Mouse (Mus musculus) CD4-positive, CD25-positive, alpha-beta regulatory T cell, adult 4 months (primary cell): ENCODE results near the gene Lin7a. TPM values are rescaled to one million over a fixed set of nuclear protein-coding genes. Genes with fewer than 3 reads are reported as not detected.

Experiments used
- ATAC-seq: one replicate; pipeline ENCODE4 v1.8.0; 2017
- polyA plus RNA-seq, 2 experiments: library from polyadenylated mRNA; unstranded; fragments of 100-300 nt; shearing (Covaris generic); gene quantifications; one replicate each; pipeline ENCODE4 v1.2.1; 2017

The Lin7a gene
- polyA plus RNA-seq = not detected

DNA sequence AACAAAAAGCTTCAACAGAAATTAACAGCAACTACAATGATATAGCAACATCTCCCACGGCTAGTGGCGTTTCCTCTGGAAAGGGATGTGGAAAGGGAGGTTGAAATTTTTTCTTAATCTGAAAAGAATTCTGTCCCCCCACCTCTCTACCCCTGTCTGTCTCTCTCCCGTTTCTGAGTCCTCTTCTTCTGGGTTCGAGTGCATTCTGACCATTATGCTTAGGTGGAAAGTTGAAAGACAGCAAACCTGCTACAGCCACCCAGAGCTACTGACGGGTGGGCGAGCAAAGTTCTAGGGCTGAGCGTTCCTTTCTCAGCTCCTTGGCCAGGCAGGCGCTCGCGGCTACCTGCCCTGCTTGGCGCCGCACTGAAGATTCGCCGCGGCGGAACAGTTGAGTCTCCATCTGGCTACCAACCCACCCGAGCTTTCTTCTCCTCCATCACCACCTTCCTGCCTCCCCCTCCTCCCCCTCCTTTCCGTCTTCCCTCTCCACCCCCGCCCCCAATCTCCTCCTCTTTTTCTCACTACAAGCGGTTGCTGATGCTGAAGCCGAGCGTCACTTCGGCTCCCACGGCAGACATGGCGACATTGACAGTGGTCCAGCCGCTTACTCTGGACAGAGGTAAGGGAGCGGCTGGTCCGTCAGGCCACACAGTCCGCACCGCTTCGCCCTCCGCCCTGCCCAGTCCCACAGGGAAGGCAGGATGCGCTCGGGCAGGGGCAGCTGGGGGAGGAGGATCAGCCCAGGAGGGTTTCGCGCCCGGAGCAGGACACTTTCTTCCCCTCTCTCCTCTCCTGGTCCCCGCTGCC lies at the start of gene Lin7a:
Gene Lin7a (plus strand): TSS at position 366 of the 810 bp plus-strand sequence.
- no peak for ATAC-seq

DNA sequence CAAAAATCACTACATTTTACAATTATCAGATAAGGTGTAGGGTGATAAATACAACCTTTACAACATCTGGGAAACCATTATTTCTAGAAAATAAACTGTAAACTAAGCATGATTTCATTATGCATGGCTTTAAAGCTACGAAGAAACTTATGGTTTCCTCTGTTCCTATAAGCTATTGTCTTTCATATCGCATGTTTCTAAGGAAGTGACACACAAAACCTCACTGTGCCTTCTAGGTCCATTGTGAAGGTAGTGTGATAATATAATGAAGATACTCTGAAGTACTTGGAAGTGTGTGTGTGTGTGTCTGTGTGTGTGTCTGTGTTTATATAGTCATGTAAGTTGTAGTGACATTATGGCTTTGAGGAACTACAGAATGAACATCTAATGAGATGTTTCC lies 49.8 kb upstream of the Lin7a start:
- ATAC-seq = no peak

DNA sequence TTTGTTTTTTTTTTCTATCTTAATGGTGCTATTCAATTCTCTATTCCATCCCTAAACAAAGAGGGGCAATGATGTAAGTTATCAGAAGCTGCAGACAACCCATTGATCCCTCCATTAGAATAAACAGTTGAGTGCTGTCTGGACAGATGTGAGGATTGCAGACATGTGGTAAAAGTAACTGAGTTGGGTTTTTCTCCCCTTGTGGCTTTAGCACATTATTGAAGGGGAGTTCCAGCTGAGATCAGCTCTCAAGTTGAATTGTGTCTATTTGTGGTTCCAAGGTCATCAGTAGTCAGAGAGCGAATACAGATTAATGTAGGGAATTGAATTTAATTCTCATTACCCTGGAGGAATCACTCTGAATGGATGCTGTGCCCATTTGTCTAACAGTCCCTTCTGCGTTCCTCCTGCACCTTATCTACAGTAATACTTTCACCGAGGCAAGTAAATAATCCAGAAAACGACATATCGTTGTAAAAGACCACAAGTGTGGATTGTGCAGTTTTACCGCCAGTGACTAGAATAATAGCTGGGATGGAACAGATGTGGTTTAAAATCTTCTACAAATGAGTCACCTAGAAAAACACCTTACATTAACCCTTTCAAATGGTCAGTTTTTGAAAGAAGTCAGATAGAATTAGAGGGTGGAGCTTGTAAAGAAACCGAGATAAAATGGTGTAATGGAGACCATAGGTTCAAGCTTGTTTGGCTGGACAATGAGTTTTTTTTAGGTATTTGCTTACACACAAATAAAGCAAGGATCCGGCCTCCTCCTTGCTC lies 48.9 kb upstream of the Lin7a start:
- ATAC-seq = no peak

DNA sequence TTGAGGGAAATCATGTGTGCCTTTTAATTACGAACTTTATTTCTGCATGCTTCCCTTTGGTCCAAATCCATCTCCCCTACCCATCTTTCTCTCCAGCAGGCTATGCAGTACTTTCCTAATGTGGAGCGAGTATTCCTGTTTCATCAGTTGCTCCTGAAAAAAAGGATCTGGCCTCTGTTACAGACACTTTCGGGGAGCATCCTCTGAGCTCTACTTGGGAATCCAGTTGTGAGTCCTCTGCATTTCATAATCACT lies 48.4 kb upstream of the Lin7a start:
- ATAC-seq = no peak

DNA sequence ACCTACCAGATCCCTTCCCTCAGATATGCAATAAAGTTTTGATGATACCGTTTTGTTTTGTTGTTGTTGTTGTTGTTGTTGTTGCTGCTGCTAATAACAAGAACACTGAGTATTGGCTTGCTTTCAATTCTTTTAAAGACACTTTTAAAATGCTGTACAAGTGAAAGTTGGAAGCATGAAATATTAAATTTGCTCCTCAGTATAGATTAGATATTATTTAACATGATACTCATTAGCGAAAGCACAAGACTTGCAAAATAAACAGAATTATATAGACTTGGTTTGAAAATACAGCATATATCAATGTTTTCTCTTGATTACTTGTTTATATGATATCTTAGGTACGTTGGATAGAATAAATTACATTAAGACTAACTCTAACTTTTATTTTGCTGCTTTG lies 47.7 kb upstream of the Lin7a start:
- no peak for ATAC-seq

DNA sequence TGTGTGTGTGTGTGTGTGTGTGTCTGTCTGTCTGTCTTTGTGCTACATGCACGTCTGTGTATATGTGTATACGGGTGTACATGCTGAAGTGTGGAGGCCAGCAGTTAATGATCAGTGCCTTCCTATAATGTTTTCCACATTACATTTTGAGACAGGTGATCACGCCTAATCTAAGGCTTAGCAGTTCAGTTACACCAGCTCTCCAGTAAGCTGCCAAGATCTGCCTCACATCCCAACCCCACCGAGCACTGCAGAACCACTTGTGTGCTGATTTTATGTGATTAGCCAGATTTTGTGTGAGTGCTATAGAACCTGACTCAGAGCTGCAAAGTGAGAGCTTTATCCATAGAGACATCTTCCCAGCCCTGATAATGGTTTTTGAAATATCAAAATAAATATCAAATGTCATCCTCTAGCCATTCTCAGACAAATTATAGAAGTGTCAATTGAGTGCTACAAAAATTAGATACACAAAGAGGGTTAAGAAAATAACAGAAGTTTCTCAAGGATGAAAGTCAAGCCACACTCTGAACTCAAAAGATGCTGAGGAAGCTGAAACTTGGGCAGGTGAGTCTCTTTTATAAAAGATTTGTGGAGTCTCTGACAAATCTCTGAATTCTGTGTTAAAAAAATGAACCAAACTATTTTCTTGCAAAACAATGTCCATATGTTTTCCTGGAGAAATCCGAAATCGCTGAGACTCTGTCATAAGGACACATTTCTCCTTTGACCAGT lies 46.7 kb upstream of the Lin7a start:
- ATAC-seq = no peak

DNA sequence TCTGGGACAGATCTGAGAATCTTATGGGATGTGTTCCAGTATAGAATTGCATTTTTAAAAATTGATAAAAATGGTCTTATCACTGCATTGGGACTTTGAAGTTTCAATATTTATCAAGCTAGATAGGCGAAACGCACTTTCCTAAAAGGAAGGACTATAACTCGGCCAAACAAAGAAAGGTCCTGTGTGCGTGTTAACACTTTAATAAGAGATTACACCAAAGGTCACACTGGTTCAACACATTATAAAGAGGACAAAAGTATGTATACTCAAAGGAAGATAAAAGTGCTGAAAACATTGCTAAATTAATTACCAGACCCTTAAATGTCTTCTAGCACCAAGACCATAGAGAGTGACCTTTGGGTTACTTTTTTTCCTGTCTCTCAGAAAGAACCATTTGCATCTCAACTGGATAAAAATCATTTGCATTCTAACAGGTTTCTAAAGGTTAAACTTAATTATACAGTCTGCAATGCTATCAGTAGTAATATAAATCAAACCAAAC lies 46.1 kb upstream of the Lin7a start:
- ATAC-seq = no peak

DNA sequence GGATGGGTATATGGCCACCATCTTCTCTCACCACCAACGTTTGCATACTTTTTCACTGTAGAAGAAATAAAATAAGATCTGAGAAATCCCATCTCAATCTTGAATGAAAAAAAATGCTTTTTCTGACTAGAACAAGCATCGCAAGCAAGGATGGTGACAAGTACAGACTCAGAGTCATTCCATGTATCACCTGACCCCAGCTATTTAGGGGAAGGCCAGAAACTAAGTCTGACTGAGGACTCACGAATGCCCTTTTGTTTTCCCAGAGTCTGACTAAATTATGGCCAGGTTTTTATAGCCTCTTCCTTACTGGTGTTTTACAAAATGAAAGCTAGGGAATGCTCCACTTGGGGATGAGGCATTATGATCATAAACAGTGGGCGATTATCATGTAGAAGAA lies 45.6 kb upstream of the Lin7a start:
- no peak for ATAC-seq

DNA sequence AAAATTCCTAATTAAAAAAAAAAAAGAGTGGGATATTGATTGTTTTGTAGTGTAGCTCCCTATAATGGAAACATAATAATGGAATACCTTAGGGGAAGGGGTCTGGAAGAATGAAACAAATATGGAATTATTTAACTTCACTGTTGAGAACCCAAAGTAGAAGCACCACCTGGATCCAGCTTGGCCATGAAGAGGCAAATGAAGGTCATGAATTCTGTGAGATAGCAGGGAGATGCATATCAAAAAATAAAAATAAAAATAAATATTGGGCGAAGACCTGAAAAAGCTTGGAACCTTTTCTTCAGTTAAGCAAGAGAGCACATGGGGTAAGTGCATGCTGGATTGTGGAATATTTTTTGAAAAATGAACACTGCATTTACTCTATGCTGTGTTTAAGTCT lies 43.6 kb upstream of the Lin7a start:
- no peak for ATAC-seq

DNA sequence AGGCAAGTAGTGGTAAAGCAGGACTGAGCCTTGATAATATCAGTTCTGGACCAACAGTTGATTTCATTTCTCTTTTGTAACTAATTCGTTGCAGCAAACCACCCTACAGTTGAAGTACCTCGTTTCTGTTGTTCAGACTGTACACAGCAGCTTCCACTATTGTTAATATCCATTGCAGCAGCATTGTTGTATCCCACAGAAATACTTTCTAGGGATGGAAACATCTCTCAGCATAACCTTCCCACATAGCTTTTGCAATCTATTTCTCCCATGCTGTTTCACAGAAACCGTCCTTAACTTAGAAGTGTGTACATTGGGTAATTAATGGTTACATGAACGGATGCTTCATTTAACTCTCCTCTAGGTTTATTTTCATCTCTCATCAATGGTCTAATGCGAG lies 42.7 kb upstream of the Lin7a start:
- ATAC-seq = no peak

DNA sequence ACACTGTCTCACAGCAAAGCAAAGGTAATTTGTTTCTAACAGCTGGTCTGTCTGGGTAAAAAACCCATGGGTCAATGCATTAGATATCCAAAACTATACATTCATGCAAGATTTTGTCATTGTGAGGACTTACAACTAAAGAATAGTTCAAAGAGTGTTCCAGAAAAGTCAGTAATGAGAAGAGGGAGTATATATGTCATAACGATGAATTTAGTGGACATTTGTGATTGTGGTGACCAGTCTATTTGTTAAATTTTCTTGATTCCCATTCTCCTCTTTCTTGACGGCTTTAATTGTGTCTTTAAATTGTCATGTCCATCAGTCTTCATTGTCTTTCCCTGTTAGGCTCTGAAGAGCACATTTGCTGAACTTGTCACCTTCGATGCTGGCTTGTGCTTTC lies 42.1 kb upstream of the Lin7a start:
- ATAC-seq = no peak

DNA sequence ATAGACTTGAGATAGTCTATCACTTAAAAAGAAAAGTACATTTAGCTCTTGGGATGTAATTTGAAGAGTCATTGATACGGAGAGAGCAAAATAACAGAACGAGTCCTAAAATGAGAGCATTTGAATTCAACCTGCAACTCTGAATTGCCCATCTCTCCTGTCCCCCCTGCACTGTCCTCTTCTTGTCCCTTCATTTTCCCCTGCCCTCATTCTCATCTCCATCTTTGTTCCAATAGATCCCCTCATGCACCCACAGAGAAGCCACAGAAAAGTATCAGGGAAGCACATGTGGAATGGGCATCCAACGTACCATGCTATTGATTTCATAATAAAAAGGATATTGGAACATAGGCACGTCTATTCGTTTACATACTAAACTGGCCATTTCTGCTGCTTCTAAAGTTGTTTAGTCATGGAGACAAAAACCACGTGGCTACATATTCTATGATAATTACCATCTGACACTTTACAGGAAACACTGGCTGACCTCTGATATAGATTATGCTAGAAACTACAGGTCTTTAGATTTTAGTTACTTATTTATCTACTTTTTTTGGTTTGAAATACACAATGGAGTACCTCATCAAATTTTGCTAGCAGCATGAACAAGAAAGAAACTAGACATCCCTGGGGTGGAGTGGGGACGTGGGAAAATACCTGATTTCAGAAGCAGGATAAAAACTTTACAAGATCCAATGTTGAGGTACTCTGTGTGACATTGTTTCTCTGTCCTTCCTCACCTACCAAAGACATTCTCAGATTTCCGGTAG lies 41.2 kb upstream of the Lin7a start:
- ATAC-seq = no peak

DNA sequence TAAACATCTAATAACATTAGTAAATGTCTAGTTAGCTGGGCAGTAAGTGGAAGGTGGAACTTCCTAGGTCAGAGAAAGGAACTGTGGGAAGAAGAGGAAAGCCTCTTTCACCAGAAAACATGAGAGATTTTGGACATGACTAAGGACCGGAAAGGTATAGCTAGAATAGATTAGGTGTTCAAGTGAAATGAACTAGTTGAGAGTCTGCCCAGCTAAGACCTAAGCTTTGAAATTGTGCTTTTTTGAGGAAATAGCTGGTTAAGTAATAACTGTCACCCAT lies 40.7 kb upstream of the Lin7a start:
- no peak for ATAC-seq

DNA sequence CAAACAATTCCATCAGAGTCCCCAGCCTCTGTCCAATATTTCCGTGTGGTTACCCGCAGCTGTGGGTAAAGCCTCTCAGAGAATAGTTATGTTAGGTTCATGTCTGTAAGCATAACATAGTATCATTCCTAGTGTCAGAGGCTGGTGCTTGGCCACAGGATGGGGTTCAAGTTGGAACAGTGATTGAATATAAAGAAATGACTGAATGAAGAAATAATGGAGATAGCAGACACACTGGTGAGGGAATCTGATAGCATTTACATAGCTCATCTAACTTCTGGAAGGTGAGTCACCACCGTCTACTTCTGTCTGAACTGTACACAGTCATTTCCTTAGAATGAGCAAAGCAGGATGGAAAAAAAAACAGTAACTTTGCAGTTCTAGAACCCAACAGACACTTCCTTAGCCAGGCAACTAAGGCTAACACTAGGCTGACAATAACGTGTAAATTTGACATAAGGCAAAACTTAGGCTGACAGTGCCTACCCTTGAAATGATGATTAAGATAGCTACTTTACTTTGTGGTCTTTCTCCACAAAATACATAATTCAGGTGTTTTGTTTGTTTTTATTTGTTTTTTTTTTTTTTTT lies 40.0 kb upstream of the Lin7a start:
- no peak for ATAC-seq

DNA sequence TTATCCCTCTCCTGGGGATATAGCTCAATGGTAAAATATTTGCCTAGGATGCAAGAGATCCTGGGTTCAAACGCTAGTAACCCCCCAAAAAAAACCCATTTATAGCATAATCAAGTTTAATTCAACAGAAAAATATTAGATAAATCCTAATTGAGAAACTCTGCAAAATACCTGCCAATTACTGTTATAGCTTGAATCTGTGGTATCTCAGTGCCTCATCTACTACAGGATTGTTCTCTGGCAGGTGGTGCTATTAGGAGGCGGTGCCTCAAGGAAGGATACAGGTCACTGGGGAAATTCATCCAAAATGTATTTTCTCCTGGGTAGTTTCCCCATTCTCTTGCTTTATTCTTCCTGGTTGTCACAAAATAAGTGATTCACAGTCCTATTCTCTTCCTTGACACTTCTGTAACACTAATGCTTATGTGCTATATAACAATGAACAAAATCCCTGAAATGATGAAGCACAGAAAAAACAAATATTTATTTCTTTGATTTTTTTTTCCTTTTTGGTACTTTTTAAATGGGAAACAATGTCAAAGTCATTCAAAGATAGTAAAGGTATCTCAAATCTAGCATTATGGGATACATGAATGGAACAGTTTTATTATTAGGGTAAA lies 38.9 kb upstream of the Lin7a start:
- ATAC-seq = no peak

DNA sequence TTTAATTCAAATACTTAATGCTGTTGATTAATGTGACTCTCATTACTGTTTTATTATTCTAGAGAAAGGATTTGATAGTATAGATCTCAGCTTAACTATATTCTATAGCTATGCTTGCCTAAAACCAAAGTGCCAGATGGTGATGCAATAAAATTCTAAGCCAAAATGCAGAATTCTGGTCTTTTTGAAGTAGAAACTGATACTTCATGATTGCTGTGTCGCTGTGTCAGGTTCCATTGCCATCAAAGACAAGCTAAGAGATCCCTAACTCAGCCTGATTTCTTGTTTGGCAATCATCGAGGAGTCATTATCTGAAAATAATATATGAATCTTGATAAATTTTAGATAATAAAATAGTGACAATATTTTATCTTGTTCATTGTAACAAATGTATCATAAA lies 38.3 kb upstream of the Lin7a start:
- no peak for ATAC-seq

DNA sequence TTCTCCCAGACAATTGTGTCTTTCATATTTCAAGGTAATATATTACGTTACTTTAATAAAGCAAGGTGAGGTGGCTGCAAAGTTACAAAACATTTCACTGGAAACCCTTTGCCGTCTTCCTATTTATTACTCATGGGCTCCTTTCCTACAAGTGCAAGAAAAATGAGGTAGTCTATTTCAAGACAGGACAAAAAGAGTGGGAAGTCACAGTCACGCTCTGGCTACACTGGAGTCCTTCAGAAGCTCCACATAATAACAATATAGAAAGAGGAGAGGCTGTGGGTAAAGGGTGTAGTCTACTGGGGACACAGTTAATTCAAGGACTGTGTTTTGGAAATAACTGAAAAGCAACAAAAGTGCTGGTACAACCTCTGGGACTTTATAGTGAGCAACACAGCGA lies 37.7 kb upstream of the Lin7a start:
- no peak for ATAC-seq

DNA sequence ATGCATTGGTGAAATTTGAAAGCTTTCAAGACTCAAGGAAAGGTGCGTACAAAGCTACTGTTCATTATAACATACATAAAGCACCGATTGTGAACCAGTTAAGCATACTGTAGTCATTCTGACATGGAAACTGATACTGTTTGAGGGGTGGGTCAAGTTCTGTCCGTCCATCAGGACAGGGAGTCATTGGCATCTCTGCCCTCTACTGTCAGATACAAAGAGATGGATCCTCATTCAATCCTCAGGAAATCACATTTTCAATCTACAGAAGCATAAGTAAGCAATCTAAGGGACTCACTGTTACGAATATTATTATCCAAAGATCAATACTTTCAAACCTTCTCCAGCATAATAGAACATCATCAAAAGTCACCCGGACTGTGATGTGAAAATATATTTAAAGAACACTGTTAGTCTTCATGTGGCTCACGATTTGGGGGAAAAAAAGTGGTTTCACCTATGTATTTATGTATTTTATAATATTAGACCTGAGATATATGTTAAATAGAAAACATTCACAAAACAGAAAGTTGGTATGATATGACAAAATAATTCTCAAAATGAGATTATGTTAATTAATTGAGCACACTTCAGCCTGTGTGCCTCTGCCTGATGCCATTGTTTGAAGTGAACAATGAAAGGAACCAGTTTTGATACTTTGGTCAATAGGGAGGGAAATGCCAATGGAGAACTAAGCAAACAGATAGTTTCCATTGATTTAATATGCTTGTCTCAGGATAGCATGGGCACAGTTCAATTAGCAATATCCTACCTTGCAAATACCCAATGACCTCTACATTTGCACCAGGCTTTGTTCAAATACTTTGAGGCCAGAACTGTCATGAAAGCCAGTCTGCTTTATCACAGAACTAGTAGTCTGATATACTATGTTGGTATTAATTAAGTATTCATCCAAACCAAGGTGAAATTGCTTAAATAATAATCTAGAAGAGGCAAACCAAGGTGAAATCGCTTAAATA lies 36.8 kb upstream of the Lin7a start:
- no peak for ATAC-seq

DNA sequence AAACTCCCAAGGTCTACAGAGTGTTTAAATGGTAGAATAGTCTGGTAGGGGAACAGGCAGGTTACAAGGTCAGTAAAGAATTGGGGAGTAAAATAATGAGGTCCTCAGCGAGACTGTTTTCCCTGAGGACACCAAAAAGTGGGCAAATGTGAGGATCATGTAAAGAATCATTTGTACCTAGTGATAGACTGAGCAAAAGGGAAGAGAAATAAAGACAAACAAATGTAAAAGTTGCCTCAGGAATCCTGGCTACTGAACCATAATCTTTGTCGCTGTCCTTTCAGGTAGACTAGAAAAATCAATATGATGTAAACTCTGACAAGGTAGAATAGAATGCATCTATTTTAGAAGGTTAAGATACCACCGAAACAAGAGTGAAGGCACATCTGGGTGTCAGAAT lies 36.0 kb upstream of the Lin7a start:
- no peak for ATAC-seq

DNA sequence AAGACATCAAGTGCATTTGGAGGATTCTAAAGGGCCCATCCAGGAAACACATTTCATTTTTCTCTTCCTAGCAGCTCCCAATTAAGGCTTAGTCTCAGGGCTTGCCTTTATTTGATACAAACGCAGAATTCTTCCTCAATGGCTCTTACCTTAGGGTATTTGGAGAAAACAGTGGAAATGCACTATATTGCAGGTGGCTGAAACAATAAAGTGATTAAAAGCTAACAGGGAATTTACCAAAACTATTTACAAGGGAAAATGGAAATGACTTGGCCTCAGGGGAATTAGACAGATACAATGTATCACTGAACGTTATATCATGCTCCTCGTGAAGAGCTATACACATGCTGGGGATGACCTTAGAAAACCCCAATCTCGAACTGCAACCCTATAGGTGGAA lies 35.3 kb upstream of the Lin7a start:
- ATAC-seq = no peak

DNA sequence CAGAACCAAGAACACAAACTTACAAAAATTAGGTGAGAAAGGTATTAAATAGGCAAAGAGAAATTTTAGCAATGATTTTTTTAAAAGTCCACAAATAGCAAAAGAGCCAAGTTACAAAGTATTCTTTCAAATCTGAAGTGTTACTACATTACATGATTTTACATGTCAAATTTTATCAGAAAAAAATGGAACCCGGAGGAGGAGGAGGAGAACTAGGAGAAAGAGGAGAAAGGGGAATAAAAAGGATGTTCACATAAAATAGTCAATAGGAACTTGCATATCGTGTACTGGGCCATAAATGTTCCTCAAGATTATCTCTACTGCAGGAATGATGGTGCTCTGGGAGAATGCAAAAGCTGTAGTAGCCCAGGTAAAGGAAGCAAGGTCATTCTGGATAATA lies 34.4 kb upstream of the Lin7a start:
- ATAC-seq = no peak
